Mouse (Mus musculus): ENCODE measurements at regions not wholly inside any gene's neighbourhood (a gene's known extent, or its start where the extent isn't known, plus 50 kb on each side); places are given as distances from the start of the nearest gene placed in this dataset.

DNA sequence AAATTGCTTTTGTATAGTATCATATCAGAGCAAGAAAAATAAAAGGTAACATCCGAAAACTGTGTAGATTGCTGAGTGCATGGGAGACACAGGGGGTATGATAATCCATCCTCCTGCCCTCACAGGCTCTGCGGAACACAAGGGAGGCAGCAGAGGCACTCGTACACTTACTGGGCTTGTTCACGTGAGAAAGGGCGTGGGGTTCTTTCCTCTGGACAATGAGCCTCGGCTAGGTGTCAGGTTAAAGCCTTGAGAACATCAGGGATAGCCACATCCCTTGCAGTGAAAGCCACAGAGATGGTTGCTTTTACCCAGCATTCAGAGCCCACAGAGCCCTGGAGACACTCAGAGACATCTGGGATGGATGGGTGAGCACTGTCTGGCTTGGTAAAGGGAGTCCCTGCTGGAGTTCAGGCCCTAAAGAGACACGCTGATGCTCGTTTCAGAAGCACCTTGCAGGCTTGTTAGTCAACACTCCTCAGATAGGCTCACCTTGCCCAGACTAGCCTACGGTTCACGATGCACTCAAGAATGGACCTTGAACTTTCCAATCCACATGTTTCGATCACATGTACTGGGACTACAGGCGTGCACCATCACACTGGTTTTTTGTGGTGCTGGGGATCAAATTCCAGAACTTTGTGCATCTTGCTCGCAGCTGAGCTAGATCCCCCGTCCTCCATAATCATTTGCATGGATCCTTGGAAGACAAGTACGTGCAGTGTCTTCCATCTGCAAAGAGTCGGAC lies 83.5 kb upstream of the Spin1 start:
- DNase-seq (ENCODE audit: low read depth): no peak

DNA sequence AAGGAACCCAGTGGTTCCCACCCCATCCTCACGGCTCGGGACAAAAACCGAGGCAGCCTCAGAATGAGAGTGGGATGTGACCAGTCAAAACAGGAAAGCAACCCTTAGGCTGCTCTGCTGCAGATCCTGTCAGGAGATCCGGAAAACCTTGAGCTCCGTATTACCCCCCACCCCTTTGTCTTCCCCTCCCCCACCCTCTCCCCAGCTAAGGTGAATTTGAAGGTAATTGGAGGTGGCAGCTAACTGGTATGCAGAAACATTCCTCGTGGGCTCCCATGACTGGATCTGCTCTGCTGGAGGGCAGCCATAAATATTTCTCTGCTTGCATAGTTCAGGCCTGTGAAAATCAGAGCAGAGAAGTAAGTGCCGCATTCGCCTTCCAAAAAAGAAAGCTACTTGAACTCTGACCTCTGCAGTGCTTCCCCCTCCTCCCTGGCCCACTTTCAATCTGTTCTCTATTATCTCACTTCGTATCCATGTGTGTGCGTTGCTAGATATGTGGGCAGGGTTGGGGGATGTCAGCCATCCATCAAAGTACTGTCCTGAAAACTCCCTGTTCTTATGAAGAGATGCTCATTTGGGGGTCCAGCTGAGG lies 82.9 kb upstream of the Spin1 start:
- no peak for DNase-seq (ENCODE audit: low read depth)

DNA sequence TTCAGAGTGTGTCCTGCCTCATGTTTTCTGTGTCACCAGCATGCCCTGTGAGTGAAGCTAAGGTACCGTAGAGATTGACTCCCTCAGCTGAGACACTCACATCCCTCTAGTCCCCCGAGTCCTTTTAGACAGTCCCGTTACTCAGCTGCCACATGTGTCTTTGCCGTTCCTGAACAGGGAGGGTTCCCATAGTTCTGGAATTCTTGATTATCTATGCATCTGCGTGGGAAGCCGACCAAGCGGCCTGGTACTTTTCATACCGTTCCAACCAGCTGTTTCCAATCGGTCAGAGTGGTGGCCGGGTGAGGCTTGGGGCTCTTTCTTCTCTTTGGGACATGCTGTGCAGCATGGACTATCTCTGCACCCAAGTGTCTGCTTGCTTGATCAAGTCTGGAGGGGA lies 82.3 kb upstream of the Spin1 start:
- no peak for DNase-seq (ENCODE audit: low read depth)

DNA sequence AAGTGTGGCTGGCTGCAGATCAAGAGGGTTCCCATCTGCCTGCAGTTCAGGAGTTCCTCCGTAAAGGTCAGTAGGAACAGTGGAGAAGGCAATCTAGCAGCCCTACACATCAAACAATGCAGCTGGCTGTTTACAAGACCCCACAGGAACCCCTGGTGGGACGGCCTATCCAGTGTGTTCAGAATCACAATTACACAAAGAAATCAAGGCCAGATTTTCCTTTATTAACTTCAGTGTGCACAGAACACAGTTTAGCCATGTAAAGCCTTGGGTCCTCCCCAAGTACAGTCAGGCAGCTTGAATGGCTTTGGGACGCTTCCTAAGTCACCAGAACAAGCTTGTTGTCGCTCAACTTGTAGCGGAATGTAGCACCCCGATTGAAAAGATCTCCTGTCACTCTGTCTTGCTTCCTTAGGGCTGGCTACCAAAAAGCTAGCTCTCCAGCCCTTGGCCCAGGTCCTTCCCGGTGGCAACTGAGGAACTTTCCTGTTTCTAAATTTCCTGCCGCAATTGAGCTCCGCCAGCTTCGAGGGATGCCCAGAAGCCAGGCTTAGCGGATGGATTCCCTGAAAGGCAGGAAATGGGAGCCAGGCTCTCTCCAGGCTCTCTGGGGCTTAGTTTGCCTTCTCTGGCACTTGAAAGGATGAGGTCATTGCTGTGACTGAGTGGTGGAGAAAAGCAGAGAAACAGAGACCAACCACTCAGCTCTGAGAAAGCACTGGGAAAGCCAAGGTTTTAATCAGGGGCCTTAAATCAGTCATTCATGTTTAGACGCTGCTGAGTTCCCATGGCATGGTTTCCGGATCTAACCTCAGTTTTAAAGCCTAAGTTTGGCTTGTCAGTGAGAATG lies 78.1 kb upstream of the Spin1 start:
- no peak for DNase-seq (ENCODE audit: low read depth)

DNA sequence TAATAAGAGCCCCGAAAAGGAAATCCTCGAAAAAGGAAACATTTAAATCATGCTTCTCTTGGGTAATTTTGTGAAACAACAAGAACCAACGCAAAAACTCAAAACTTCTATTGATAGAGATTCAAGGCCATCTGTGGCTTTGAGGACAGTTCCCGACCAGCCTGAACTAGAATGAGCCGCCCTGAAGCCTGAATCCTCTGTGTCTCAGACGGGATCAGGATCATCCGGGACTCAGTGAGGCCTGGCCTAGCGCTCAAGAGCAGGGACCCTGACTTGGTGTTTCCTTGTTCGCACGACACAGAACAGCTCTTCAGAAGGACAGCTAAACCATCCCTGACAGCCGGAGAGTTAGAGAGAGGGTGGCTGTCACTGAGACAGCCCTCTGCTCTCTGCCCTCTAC lies 77.4 kb upstream of the Spin1 start:
- DNase-seq (ENCODE audit: low read depth): no peak

DNA sequence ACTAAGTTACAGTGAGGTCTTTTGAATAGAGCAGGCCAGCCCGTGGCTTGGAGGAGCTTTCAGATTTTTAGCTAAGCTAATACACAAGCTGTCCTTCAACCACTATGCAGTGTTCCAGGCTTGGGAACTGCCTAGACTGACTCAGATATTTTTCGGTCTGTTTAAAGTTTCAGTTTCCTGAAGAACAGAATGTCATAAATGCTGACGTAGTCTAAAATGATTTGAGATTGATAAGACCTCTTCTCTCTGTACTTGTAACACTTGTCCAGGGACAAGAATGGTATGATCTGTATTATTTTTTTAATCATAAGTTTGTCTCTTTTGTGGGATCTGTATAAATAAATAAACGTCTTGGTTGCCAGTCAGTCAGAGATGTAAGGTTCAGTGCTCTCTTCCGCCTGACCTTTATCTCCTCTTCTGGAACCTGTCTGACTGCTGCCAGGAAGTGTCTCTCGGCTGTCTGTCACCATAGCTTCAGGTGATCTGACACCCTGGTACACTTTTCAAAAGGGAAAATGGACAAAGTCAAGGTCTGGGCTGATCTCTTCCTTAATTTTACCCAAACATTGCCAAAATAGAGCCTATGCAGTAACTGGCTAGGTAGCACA lies 74.3 kb upstream of the Spin1 start:
- DNase-seq (ENCODE audit: low read depth): no peak

DNA sequence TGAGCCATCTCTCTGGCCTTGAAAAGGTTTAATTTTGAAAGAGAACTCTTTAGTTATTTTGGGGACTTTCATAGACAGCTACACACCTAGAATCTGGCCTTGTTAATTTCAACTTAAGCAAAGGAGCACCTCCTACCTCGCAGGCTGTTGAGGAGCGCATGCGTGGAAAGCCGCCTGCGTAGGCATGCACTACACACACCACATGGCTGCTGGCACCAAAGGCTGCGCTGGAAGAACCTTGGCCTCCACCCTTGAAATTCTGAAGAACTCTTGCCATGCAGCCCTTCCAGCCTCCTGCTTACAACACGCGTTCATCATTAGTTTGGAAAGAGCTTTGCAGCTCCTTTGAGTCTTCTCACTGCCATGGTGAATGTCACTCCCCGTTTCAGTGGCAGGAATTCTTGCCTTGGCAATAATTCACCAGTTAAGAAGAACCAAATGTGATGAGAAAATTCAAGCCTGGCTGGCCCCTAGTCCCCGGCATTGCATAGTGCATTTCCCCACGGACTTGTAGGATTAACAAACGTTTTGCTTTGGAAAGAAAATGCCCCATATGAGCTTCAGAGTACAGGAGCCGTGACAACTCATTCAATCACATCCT lies 62.7 kb upstream of the Spin1 start:
- DNase-seq (ENCODE audit: low read depth): no peak

DNA sequence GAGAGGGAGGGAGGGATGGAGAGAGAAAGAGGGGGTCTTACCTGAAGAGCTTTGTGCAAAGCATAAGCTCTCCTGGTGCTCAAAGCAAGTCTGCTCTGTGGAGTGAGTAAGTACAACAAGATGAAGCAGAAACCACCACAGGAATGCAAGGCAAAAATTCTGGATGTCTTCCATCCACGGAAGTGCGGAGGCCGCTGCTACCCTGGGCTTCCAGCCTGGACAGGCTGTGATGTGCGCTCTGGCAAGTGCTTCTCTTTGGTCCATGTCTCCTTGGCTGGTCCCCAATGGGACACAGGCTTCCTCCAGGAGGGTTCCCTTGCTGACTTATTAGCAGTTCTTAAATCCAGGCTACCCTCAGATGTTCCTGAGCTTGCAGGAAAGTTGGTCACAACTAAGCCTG lies 61.7 kb upstream of the Spin1 start:
- DNase-seq (ENCODE audit: low read depth): no peak

DNA sequence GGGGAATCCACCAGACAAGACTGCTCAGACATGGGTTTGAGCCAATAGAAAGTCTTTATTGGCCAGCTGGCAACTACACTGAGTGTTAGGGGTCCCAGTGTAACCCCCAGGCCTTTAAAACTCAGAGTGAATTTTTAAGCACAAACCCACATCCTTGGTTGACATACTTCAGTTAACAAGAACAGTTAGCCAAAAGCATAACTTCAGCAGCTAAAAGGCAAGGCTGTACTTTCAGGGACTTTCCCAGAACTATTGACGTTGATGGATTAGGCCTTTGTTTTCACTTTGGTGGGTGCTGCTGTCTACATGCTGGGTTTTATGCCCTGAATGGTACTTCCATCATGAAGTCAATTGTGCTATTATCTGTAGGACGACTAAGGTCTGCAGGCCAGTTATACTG lies 59.6 kb upstream of the Spin1 start:
- no peak for DNase-seq (ENCODE audit: low read depth)

DNA sequence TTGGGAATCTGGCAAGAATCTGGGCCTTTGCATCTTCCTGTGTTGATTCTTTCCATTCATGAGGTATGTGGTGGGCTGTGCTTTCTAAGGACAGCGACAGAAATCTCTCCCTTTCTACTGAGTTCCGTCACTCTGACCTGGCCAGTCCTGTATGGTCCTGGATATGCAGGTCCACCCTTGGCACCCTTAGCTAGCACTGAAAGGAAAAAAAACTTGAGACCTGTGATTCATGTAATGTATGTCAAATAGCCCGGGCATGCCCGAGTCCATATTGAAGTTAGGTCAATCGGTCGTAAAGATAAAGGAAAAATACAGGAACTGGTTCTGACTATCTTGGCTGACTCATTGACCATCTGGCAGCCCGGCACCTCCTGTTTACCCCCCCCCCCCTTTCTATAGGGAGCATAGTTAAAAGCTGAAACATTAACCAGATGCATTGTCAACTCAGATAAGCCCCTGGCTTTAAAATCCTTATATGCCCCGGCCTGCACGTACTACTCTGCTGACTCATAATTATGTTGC lies 57.7 kb upstream of the Spin1 start:
- DNase-seq (ENCODE audit: low read depth): no peak

Measured in c-Kit-positive CD71-positive TER-119-negative erythroid progenitor cells, embryonic 14.5 days (primary cell).